Mouse (Mus musculus): ENCODE results near the gene Zfr2. TPM values are rescaled to one million over a fixed set of nuclear protein-coding genes. Genes with fewer than 3 reads are reported as not detected.

The Zfr2 gene
- total RNA-seq (2022) = 1 to 10 TPM; 1.6 to 3.1 (median 2.7) TPM

DNA sequence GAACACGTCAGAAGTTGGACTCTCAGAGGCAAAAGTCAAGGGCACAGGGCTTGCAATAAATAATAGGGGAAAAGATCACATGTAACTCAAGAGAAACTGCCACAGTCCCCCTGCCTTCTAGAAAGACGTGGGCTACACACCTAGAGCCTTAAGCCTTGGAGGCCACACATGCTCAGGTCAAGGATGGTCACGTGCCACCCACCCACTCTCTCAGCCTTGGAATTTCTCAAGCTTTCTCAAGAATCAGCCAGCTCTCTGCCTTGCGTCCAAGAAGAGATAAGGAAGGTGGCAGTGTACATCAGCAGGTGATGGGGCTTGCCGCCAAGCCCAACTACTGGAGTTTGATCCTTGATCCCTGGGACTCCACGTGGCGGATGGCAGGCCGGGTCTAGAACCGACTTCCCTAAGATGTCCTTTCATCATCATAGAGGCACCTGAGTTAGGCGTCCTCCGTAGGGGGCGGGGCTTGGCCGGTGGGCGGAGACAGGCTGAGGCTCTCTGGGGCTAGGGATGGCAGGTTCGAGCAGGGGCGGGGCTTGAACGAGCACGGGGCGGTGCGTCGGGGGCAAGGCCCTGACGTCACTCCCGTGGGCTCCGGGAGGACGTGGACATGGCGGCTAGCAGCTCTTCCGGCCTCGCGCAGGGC lies at the start of gene Zfr2:
Zfr2 (plus strand) TSS at position 576 of the 646 bp plus-strand sequence.
- peak; percentile 55 for DNase-seq (ENCODE audit: low spot score)

DNA sequence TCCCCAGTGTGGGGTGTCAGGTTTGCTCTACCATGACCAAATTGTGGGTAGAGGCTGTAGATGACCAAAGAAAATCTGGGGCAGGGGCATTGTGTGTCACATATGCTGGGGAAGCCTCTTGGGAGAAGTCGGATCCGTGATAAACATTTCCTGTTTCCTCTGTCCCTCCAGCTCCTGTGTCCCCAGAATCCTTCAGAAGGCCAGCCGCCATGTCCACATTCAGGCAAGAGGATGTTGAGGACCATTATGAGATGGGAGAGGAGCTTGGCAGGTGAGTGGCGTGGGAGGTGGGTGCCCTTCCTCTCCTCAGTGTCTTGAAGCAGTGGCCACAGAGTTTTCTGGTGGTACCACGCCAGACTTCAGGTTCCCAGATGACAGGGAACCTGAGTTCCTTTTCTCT lies 49.1 kb upstream of the Zfr2 start, which contains the start of gene 4930442H23Rik:
4930442H23Rik (minus strand) TSS at position 45 of the 400 bp plus-strand sequence.
- DNase-seq (ENCODE audit: low spot score) = no peak

DNA sequence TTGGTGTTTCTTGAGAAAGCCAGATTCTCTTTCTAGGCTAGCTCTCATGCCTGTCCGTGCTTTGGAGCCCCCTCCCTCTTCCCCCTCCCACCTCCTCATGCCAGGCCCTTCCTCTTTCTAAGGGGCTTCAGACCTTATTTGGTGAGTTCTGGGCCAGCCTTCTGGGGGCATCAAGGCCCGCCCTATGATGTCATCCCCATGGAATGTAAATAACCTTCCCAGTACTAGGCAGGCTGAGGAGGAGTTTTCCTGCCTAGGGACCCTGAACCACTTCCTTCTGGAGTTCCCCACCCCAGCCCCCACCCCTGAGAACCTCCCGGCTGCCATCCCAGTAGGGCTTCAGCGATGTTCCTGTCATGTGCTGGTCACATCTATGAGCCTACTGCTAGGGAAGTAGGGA lies 48.2 kb upstream of the Zfr2 start:
- DNase-seq (ENCODE audit: low spot score) = no peak

DNA sequence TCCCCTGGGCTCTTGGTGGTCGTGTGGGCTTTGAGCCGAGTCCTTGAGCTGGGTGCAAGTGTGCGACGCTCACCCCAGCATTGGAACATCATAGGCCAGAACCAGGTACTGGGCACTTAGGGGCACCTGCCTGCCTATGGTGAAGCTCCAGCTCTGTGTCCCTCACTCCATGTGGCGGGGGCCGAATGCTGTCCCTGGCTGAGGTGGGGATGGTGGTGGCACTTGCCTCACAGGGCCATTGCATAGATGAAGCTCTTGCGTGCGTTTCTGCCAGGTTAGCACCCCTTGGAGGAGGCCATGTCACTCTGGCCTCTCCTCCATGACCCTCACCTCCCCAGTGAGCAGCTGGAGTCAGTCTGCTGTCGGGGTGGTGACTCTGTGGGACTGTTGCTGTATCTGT lies 45.8 kb upstream of the Zfr2 start:
- DNase-seq (ENCODE audit: low spot score) = no peak

DNA sequence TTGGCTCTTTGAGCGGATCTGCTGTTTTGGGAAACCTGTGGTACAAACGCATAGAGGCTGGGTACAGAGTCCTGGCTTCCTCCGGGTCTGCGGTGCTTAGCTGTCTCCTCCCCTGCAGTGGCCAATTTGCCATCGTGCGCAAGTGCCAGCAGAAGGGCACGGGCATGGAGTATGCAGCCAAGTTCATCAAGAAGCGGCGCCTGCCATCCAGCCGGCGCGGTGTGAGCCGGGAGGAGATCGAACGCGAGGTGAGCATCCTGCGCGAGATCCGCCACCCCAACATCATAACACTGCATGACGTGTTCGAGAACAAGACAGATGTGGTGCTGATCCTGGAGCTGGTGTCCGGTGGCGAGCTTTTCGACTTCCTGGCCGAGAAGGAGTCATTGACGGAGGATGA lies 43.1 kb upstream of the Zfr2 start:
- no peak for DNase-seq (ENCODE audit: low spot score)

DNA sequence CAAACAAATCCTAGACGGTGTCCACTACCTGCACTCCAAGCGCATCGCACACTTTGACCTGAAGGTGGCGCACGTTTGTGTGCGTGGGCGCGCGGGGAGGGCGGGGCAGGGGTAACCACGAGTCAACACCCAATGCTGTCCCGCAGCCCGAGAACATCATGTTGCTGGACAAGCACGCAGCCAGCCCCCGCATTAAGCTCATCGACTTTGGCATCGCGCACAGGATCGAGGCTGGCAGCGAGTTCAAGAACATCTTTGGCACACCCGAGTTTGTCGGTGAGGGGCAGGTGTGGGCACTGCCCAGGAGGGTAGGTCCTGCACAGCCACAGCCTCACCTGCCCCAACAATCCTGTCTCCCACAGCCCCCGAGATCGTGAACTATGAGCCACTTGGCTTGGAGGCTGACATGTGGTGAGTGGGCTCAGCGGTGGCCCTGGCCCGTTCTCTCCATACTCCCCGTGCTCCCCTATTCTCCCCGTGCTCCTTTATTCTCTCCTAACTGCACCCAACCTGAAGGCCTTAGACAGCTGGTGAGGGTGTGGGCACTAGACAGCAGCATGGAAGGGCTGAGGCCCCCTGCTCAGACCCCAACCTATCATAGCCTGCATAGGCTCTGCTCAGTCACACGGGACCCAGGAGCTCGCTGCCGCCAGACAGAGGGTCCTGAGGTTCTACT lies 42.6 kb upstream of the Zfr2 start:
- DNase-seq (ENCODE audit: low spot score) = no peak

DNA sequence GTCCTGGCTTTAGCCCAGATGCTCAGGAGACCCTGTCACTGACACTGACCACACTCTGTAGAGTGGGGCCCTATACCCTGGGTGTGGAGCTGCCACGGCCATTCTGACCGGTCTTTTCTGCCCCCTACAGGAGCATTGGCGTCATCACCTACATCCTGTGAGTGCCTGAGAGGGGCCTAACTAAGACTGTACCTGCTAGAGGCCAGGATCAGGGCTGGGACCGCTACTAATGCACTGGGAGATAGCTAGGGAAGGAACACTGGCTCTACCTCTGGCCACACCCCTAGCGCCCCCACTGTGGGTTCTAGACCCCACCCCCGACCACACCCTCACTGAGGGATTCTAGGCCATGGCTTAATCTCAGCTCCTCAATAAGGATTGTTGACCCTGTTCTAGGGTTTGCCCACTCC lies 42.0 kb upstream of the Zfr2 start:
- DNase-seq (ENCODE audit: low spot score) = no peak

DNA sequence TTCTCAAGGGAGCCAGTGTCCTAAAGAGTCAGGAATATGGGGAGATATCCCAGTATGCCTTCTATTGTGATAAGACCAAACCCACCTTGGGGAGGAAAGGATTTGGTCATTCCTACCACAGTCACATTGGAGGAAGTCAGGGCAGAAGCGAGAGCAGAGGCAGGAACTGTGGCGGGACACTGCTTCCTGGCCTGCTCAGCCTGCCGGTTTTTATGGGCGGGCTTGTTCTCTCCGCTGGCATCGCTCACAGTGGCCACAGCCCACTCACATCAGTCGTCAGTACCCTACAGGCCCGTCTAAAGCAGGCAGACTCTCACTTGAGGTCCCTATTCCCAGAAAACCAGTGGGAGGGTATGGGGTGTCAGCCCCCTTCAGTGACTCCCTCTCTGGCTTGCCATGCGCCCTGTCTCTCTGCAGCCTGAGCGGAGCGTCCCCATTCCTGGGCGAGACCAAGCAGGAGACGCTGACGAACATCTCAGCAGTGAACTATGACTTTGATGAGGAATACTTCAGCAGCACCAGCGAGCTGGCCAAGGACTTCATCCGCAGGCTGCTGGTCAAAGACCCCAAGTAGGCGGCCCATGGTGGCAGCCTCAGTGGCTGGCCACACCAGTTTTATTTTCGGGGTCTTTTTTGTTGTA lies 41.5 kb upstream of the Zfr2 start:
- no peak for DNase-seq (ENCODE audit: low spot score)

DNA sequence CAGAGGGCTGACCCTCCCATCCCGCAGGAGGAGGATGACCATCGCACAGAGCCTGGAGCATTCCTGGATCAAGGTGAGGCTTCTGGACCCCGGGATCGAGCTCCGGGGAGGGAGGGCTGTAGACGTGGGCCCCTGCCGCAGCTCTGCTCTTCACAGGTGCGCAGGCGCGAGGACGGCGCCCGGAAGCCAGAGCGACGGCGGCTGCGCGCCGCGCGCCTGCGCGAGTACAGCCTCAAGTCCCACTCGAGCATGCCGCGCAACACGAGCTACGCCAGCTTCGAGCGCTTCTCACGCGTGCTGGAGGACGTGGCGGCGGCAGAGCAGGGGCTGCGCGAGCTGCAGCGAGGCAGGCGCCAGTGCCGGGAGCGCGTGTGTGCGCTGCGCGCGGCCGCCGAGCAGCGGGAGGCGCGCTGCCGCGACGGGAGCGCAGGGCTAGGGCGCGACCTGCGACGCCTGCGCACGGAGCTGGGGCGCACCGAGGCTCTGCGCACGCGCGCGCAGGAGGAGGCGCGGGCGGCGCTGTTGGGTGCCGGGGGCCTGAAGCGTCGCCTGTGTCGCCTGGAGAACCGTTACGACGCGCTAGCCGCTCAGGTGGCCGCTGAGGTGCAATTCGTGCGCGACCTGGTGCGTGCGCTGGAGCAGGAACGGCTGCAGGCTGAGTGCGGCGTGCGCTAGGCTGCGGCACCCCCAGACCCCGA lies 40.5 kb upstream of the Zfr2 start:
- DNase-seq (ENCODE audit: low spot score) = no peak

DNA sequence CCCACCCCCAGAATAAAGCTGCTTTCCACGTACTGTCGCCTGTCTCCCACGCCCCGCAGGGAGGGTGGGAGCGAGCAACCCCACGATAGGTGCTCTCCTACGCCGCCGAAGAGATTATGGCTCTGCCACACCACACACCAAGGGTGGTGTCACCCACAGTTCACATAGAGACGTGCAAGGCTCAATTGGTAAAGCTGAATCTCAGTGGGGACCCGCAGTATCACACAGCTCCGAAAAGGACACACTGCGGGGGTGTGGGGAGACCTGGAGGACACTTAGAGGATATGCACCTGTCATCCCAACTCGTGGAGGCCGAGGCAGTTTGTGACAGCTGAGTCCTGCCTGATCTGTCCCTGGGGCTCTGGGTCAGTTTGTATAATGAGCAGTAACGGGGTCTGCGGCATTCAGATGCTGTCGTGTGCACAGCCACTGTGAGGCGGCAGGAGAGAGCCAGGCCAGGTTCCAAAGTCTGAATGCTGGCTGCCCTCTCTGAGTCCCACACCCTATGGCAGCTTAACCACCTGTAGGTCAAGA lies 39.9 kb upstream of the Zfr2 start:
- DNase-seq (ENCODE audit: low spot score) = no peak

DNA sequence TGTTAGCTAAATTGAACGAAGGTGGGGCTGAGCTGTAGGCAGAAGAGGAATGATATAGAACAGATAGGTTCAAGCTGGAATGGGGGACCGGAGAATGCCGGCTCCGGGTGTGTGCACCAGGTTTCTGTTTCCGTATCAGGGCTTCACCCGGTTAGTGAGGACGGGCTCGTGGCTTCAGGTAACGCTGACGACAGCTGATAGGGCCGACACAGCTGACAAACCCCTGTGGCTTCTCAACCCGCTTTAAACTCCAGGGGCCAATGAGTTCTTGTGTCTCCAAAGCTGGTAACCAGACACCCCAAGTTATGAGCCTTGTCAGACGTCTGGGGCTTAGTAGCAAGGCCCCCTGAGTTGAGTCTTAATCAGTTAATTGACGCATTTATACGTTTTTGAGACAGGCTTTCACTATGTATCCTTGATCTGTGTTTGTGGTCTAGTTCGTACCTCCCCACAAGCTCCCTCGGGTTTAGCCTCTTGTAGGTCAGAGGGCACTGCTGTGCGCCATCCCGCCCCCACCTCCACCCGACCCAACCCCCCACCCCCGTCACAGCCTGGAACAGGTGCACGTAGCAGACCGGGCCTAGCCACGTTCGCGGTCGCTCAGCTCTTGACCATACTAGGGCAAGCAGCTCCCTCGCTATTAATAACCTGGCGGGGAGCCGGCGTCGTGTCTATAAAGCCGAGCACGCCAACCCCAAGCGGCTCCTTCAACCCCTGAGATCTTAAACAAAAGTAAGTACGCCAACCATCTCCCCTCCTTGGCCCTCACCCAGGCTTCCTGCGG lies 38.8 kb upstream of the Zfr2 start:
- DNase-seq (ENCODE audit: low spot score) = no peak

DNA sequence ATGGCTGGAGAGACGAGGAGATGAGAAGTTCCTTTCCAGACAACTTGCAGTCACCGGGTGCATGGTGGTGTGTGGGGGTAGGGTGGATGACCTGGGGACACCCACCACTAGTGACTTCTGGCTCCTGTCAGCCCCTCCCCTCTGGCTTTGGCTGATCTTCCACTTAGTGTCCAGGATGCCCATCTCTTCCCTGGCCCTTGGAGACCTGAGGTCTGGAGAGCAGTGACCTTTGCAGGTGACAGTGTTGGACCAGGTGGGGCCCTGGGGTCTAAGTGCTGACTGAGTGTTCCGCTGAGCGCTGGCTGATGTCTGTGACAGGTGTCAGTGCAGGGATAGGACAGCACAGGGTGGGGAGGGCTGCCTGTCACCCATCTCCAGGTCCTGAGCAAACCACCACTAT lies 37.7 kb upstream of the Zfr2 start:
- DNase-seq (ENCODE audit: low spot score) = no peak

DNA sequence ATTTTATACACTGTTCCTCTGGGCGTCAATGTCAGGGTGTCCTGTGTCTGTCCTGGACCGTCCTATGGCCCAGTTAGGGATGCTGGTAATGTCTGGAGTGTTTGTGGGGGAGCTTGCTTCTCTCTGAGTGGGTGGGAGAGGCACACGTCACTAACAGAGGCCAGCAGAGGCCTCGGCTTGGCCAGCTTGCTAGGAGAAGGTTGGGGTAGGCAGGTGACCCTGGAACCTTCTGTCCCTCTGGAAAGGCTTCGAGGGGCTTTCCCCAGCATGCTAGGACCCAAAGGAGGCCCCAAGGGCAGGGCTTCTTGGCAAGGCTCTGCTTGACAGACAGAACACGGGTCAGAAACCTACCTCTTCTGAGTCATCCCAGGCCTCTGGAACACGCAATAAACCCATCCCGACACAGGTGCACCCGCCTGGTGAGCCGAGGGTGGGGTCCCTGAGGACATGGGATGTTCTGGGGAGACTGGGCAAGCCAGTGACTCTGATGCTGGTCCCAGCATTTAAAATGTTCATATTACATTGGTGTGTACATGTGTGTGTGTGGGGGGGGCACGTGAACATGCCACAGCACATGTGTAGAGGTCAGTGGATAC lies 36.4 kb upstream of the Zfr2 start:
- no peak for DNase-seq (ENCODE audit: low spot score)

DNA sequence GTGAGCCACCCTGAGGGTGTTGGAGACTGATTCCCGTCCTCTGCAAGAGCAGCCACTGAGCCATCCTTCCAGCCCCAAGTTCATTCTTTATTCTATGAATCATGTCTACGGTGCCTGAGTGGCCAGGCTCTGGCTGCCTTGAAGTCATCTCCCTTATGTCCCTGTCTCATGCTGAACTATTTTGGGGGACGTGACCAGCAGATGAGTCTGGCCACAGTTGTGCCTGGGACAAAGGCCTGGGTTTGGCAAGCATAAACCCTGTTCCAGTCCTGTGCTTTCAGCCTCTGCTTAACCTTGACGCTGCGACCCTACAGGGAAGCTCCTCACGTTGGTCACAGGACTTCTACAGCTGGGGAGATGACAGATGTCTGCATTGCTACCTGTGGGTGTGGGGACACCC lies 35.6 kb upstream of the Zfr2 start:
- DNase-seq (ENCODE audit: low spot score) = no peak

DNA sequence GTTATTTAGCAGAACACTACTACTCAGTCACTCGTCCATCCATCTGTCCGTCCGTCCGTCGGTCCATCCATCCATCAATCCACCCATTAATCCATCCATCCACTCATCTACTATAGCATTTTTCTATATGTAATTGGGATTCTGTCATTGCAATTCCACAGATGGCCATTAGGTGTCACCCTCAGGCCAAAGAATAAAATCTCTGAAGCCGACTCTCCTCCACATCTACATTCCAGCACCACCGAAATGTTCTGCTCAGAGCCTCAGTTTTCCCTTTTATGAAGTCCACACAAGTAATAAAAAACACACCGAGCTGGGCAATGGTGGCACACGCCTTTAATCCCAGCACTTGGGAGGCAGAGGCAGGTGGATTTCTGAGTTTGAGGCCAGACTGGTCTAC lies 34.7 kb upstream of the Zfr2 start:
- DNase-seq (ENCODE audit: low spot score) = no peak

DNA sequence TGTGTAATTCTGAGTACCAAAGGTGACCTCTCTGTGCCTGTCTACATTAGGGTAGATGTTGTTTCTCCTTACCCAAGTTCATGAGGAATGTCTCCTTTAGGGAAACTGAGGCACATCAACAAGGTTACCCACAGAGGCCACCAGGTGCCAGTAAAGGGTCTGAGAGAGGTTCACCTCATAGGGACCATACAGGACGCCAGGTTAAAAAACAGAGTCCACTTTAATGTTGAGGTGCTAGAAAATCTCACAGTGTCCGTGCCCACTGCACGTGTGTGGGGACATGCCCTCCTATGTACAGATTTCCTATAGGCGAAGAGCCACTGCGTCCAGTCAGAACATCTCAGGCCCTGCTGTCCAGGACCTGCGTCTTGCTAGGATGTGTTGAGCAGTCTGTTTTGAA lies 34.0 kb upstream of the Zfr2 start:
- no peak for DNase-seq (ENCODE audit: low spot score)

DNA sequence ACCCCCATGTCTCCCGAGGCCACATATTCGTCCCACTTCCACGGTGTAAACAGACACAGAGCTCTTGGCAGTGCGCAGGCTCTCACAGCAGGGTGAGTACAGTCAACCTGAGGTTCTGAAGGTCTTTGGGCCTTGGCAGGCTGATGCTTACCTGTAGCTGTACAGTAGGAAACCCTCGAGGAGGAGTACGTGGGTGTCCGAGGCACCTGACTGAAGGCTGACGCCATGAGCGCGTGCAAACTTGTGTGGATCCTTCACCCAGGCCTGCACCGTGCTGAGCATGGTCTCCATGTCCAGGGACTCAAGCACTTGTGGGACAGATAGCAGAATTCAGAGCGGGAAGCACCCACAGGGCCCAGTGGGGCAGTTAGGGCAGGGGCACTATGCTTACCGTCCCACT lies 32.8 kb upstream of the Zfr2 start:
- DNase-seq (ENCODE audit: low spot score) = no peak

DNA sequence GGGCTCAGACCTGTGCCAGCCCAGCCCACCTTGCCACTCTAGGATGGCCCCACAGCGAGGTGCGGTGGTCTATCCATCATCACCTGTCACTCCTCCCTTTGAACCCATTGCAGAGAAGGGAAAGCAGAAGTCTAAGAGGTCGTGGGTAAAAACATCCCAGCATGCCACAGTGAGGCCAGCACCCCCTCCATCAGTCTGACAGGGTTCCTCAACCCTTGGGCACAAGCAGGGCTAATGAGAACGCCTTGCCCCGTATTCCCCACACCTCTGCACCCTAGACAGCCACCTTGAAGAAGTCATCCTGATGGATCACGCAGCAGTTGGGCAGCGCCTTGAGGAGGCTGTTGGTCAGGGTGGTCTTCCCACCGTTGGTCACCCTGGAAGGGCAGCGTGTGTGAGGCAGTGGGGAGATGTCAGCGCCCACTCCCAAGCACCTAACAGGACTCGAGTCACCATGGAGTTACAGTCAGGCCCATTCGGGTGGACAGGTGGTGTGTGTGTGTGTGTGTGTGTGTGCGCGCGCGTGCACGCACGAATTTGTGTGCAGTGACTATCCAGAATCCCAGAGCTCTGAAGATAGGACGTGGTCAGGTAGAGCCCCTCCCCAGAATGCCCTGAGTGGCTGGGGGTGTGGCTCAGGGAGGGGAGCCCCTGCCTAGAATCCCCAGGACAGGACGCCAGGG lies 32.2 kb upstream of the Zfr2 start:
- no peak for DNase-seq (ENCODE audit: low spot score)

DNA sequence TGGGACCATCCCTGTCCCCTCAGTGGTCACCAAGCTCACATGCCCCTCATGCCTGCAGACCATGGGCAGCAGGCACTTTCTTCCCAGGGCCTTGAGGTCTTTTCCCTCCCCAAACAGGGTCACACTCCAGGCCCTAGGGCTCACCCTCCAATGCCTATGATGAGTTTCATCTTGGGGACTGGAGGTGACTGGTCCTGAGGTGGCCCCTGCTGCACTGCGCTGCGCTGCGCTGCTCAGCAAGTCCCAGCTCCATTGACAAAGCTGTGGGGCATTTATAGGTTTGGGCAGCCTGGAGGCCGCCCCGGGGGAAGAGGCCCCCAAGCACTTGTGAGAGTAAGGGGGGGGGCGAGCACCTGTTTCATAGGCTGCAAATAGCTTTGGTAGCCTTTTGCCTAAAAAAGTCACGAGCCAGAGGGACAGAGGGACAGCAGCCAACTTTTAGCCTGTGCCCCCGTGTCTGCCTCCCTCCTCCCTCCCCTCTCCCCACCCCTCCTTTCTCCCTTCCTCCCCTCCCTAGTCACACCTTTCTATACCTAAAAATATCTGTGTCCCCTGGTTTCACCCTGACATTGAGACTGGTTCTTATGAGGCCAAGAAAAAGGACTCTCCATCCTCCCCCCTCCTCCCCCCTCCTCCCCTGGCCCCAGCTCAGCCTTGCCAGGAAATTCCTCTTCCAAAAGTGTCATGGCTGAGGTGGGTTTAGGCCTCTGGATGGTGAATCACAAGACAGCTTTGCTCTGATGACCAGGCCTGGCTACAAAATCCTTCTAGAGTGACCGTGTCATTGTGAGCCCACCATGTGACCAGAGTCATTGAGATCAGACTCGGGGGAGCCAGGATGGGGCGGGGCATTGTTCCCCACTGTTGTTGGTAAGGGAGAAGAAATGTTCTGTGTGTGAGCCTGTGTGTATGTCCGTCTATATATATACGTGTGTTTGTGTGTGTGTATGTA lies 30.9 kb upstream of the Zfr2 start, which contains the start of gene Nmrk2:
Nmrk2 (minus strand) TSS at position 245 of the 952 bp plus-strand sequence.
- no peak for DNase-seq (ENCODE audit: low spot score)
